Mouse (Mus musculus) midbrain, postnatal 0 days (tissue): ENCODE results near the gene Zfc3h1. TPM values are rescaled to one million over a fixed set of nuclear protein-coding genes. Genes with fewer than 3 reads are reported as not detected.

Experiments
- ATAC-seq: fragments of 200-750 bp; cut with Nextera tagmentation; 2 replicates; pipeline ENCODE4 v1.8.0; 2017; ENCODE audit warnings: moderate number of reproducible peaks, mild to moderate bottlenecking, moderate TSS enrichment, moderate library complexity; ENCODE audit not compliant: low FRiP score
- DNase-seq: peaks from one replicate; pipeline ENCODE4 v3.0.0-alpha.2; 2015; ENCODE audit warnings: low spot score
- H3K27ac ChIP-seq: fragments of 300-500 bp; sonication (generic); 2 replicates; pipeline ENCODE4 v1.5.1; 2014; ENCODE audit warnings: low read depth, mild to moderate bottlenecking, low read length, mixed read lengths
- H3K27me3 ChIP-seq: fragments of 300-500 bp; sonication (generic); 2 replicates; pipeline ENCODE4 v1.6.1; 2014; ENCODE audit warnings: low read length, control low read depth, mixed read lengths; ENCODE audit not compliant: insufficient read depth
- H3K36me3 ChIP-seq: fragments of 300-500 bp; sonication (generic); 2 replicates; pipeline ENCODE4 v1.6.1; 2014; ENCODE audit warnings: low read length, control low read depth, mixed read lengths; ENCODE audit not compliant: insufficient read depth
- H3K4me1 ChIP-seq: fragments of 300-500 bp; sonication (generic); 2 replicates; pipeline ENCODE4 v1.6.1; 2014; ENCODE audit warnings: mild to moderate bottlenecking, control low read depth, antibody characterized with exemption, low read length, mixed read lengths; ENCODE audit not compliant: insufficient read depth
- H3K4me2 ChIP-seq: fragments of 300-500 bp; sonication (generic); 2 replicates; pipeline ENCODE4 v1.6.1; 2014; ENCODE audit warnings: low read depth, mild to moderate bottlenecking, low read length, mixed read lengths; ENCODE audit not compliant: poor library complexity, severe bottlenecking
- H3K4me3 ChIP-seq: fragments of 300-500 bp; sonication (generic); 2 replicates; pipeline ENCODE4 v1.5.1; 2014; ENCODE audit warnings: low read depth, mild to moderate bottlenecking, low read length, moderate library complexity
- H3K9ac ChIP-seq: fragments of 300-500 bp; sonication (generic); replicated peaks from 2 replicates; pipeline ENCODE4 v1.6.1; 2014; ENCODE audit warnings: mild to moderate bottlenecking, low read length, moderate library complexity, mixed read lengths; ENCODE audit not compliant: poor library complexity, severe bottlenecking
- H3K9me3 ChIP-seq: fragments of 300-500 bp; sonication (generic); 2 replicates; pipeline ENCODE4 v1.6.1; 2016; ENCODE audit warnings: low read length, control low read depth
- CTCF ChIP-seq: IDR thresholded peaks from 2 replicates; pipeline ENCODE4 v1.5.1; 2016; ENCODE audit warnings: antibody characterized with exemption, mild to moderate bottlenecking
- WGBS: fragments of 180-500 bp; shearing (Covaris S2); extraction: QIAGEN DNeasy Blood & Tissue Kit; methylation state at CpG from one replicate; pipeline ENCODE4 v1.1.7; 2014; 5-methylcytosine and 5-hydroxymethylcytosine counted together
- polyA plus RNA-seq: library from polyadenylated mRNA; unstranded; fragments of >200 nt; fragmentation: Nextera tagmentation; extraction: Ambion mirVana; gene quantifications from 2 replicates; pipeline ENCODE4 v1.2.1, GENCODE M21; 2015
- total RNA-seq: library from RNA; depleted of rRNA; stranded (reverse); fragments of >200 nt; gene quantifications from 2 replicates; pipeline ENCODE4 v1.2.3, GENCODE M21; 2014

Zfc3h1 gene
- total and polyA plus RNA-seq, 2 experiments from 2014 or later, result 10.6 to 43.2 TPM

DNA sequence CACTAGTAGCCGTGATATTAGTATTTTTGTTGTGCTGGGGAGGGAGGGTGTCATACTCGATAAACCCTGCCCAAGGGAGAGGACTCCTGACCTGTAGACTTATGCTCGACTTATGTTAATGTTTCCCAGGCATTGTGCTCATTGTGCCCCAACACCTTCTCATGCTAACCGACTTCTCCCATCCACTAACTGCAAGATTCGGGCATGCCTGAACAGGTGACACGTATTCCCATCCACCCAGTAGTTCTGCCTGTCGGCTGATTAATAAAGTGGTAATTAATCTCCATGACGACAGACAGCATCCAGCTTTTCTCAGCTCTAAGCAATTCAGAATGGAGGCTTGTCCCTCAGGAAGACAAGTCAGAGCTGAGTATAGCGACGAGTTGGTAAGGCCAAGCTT lies 35.7 kb upstream of the Zfc3h1 start:
- Histone ChIP-seq H3K4me1 (no peaks in the 10 kb centered on the region), H3K36me3 (no peaks in the 10 kb centered on the region), H3K4me3 (no peak overlapping the region), H3K9ac (no peak overlapping the region), H3K9me3 (no peaks in the 10 kb centered on the region), H3K27ac (no peak overlapping the region), H3K4me2 (no peak overlapping the region), H3K27me3 (no peaks in the 10 kb centered on the region)
- WGBS, result 72% methylated on average over 10 of the region's 10 CpGs
- no peak for TF ChIP-seq CTCF
- DNase-seq (no peak), ATAC-seq (no peak)

DNA sequence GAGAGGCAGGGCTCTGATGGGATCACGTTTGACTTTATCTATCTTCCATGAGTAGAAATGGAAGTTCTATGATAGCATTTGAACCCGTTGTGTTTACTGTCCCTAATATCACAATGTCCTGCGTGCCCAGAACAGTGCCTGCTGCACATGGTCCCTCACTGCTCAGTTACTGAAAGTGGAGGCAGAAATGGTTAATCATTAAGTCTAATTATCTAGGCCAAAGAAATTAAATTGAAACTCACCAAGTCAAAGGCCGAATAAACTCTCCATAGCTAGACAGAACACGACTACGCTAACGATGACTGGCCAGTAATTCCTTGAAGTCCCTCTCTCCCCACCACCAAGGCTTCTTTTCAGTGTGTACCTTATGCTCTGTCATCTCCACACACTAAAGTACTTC lies 35.2 kb upstream of the Zfc3h1 start:
- Histone ChIP-seq H3K27ac (no peak overlapping the region), H3K36me3 (no peaks in the 10 kb centered on the region), H3K9ac (no peak overlapping the region), H3K9me3 (no peaks in the 10 kb centered on the region), H3K4me2 (no peak overlapping the region), H3K4me3 (no peak overlapping the region), H3K27me3 (no peaks in the 10 kb centered on the region), H3K4me1 (no peaks in the 10 kb centered on the region)
- WGBS, result 90% methylated on average over 7 of the region's 7 CpGs
- no peak for TF ChIP-seq CTCF
- ATAC-seq (no peak), DNase-seq (no peak)

DNA sequence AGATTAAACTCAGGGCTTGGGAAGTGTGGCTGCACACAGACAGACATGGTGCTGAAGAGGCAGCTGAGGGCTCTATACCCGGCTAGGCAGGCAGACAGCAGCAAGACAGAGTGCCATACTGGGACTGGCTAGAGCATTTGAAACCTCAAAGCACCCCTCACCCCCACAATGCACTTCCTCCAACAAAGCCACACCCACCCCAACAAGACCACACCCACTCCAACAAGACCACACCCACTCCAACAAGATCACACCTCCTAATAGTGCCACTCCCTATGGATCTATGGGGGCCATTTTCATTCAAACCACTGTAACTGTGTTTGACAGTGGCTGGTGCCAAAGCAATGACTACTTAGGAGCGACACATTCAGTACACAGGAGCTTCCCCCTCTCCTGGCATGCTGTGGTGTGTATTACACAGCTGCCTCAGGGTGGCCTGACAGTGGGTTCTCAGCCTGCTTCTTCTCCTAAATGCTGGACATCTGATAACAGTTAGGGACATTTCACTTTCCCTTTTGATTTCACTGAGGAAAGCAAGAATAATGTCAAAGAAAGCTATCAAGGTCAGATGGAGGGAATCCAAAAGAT lies 33.9 kb upstream of the Zfc3h1 start:
- 82% methylated on average over 2 of the region's 2 CpGs for WGBS

DNA sequence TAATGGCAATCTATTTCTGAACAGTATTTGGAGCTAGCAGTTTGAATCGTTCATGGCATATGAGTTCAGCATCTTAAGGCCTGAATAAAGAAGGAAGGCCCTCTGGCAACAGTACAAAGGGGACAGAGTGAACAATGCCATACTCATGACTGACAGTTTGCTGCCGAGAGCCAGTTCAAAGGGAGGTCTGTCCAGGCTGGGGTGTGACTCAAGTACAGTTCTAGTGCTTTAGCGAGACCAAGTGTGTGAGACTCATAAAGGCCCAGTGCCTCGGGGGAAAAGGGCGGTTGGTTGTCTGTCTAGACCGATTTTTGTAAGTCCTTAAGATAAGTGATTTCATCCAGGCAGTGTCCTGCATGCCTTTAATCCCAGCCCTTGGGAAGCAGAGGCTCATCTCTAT lies 30.2 kb upstream of the Zfc3h1 start:
- H3K4me2 ChIP-seq, result no peak overlapping the region
- TF ChIP-seq CTCF, result no peak
- H3K36me3 ChIP-seq, result peaks cover 5% of the 10 kb centered on the region; the same call in 1 of the 2 replicates
- H3K4me3 ChIP-seq, result no peak overlapping the region
- no peak for DNase-seq
- H3K9me3 ChIP-seq, result no peaks in the 10 kb centered on the region
- H3K4me1 ChIP-seq, result no peaks in the 10 kb centered on the region
- no peak for ATAC-seq
- H3K27ac ChIP-seq, result no peak overlapping the region
- no peaks in the 10 kb centered on the region for H3K27me3 ChIP-seq
- 57% methylated on average over 6 of the region's 6 CpGs for WGBS
- H3K9ac ChIP-seq, result no peak overlapping the region

More for the DNA sequence above, 33.9 kb upstream of the Zfc3h1 start:
- H3K4me2 ChIP-seq, result no peak overlapping the region
- no peak overlapping the region for H3K4me3 ChIP-seq
- no peaks in the 10 kb centered on the region for H3K9me3 ChIP-seq
- no peak for TF ChIP-seq CTCF
- H3K27me3 ChIP-seq, result no peaks in the 10 kb centered on the region
- H3K4me1 ChIP-seq, result no peaks in the 10 kb centered on the region
- DNase-seq (no peak), ATAC-seq (no peak)
- H3K27ac ChIP-seq, result no peak overlapping the region
- H3K36me3 ChIP-seq, result no peaks in the 10 kb centered on the region
- no peak overlapping the region for H3K9ac ChIP-seq

DNA sequence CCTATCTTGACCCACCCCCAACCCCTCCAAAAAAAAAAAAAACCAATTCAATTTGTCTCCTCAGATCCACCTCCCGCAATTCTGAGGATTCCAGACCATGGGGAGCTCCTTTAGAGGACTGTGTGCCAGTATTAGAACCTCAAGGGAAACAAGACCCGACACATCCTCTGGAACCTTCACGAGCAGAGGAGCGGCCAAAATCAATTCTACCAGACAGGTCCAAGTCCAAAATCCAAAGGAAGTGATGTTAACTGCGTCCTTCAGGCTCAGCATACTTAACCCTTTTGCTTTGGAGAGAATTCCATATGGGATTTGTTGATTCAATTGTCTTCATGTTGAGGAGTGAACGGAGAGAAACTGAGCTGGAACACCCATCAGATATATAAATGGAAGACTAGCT lies 29.7 kb upstream of the Zfc3h1 start:
- 91% methylated on average over 6 of the region's 6 CpGs for WGBS
- no peak for TF ChIP-seq CTCF
- Histone ChIP-seq H3K9me3 (no peaks in the 10 kb centered on the region), H3K36me3 (peaks cover 5% of the 10 kb centered on the region; the same call in 1 of the 2 replicates), H3K27me3 (no peaks in the 10 kb centered on the region), H3K4me2 (no peak overlapping the region), H3K27ac (no peak overlapping the region), H3K4me1 (no peaks in the 10 kb centered on the region), H3K9ac (no peak overlapping the region), H3K4me3 (no peak overlapping the region)
- DNase-seq (no peak), ATAC-seq (no peak)

DNA sequence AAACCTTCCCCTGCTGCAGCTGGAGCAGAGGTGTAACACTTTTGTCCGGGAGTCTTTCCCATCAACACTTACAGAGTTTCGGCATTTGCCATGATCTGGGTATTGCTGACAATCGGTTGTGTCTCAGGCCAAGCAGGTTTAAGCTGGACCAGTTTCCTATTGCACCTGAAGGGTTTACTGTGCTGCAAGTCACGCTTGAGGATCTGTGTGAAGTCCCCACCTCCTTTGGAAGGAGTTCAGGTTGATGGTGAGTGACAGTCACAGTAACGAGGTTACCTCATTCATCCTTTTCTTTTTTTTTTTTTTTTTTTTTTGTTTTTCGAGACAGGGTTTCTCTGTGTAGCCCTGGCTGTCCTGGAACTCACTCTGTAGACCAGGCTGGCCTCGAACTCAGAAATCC lies 28.7 kb upstream of the Zfc3h1 start:
- Histone ChIP-seq H3K9me3 (no peaks in the 10 kb centered on the region), H3K4me2 (no peak overlapping the region), H3K4me3 (no peak overlapping the region), H3K4me1 (peaks cover 2% of the 10 kb centered on the region; the same call in 1 of the 2 replicates), H3K36me3 (peaks cover 5% of the 10 kb centered on the region; the same call in 1 of the 2 replicates), H3K9ac (no peak overlapping the region), H3K27me3 (no peaks in the 10 kb centered on the region), H3K27ac (no peak overlapping the region)
- DNase-seq (no peak), ATAC-seq (no peak)
- whole genome bisulfite sequencing, result 84% methylated on average over 6 of the region's 7 CpGs
- no peak for TF ChIP-seq CTCF
